10 mouse cellular contexts compared by ENCODE assay signal in the genomic region with DNA sequence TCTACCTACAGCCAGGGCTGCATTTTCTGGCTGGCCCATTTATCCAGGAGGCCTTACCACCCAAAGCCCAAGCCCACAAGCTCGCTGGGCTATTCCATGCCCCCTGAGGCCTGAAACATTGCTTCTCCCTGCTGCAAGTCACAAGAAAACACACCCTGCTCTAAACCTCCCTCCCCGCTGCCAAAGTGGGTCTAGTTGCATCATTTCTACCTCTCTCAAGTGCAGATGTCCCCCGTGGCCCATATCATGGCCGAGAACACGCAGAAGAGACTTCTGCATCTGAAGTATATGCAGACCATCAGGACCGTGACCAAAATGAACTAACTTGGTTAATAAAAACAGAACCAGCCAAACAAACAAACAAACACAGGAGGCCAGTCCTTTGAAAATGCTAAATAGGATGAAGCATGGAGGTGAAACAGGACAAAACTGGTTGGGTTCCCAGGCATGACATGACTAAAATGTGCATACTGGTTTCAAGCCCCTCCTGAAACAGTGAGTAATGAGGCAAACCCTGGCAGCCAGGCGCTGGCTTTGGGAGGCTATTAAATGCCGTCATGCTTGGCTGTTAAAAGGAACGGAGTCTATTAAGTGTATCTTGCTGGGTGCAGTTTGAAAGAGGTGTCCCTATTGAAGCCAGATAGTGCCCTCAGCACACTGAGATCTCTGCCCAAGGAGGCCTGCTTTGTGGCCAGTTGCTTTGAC. TPM values are rescaled to one million over a fixed set of nuclear protein-coding genes. Genes with fewer than 3 reads are reported as not detected.
DNase-seq lines count a peak whose midpoint lies in the region; ATAC-seq lines count a peak whose summit lies in the region.
"Had no signal": no experiment of that assay in that cellular context is flagged by ENCODE, and none has a peak within 500 bp of the region (broad histone marks: within the 10 kb centered on the region; RNA-seq: fewer than 3 reads in every experiment).

No protein-coding gene starts in this region.

- ATAC-seq in megakaryocyte, adult 5-6 weeks (ENCODE audit: poor library complexity, severe bottlenecking): no peak

- DNase-seq in embryo, embryonic 10 days (ENCODE audit: low spot score): peak; percentile 47
- DNase-seq in embryo, embryonic 9.5 days (ENCODE audit: extremely low spot score): no peak
- DNase-seq in NIH3T3 (ENCODE audit: low read depth): peak; percentile 54
- DNase-seq in gastrocnemius, postnatal 25 days: peak; percentile 59
- DNase-seq in mesoderm, embryonic 11.5 days (ENCODE audit: low read depth, low spot score): peak; percentile 63
- no peak for DNase-seq in retina, embryonic 14.5 days (ENCODE audit: low spot score)
- DNase-seq in lung, adult 18-20 months: no peak
- DNase-seq: lung, postnatal 4 days had no signal

RNA-seq across cellular contexts. Expression of a gene that starts 52.6 kb away (rescaled TPM):
- total RNA-seq in gastrocnemius, postnatal 25 days (2021): not detected
- total RNA-seq in megakaryocyte, adult 5-6 weeks (2015): not detected in 2 replicates
- not detected in 2 replicates for total RNA-seq in megakaryocyte, adult 5-6 weeks (2017)
- total RNA-seq: gastrocnemius, postnatal 4 days had no signal

Comparison
In these comparisons a context has a peak if more than half of its experiments do, and no peak if none do; other contexts are left out.
1. DNase-seq: peak in embryo, embryonic 10 days (single experiment), NIH3T3 (single experiment), gastrocnemius, postnatal 25 days (single experiment) and mesoderm, embryonic 11.5 days (single experiment); none in embryo, embryonic 9.5 days (single experiment), retina, embryonic 14.5 days (single experiment) and lung, adult 18-20 months (0 of 2).